Mouse (Mus musculus): ENCODE measurements at regions not wholly inside any gene's neighbourhood (a gene's known extent, or its start where the extent isn't known, plus 50 kb on each side); places are given as distances from the start of the nearest gene placed in this dataset.
A peak's percentile ranks its signal among the peaks of the same experiment; 100 is the strongest.

- ATAC-seq (ENCODE audit: extremely low read depth, insufficient number of reproducible peaks, low FRiP score, poor library complexity, severe bottlenecking) = no peak
Observed at GRCm38 (mm10) chr2:74264963-74265362, 314.3 kb downstream of the Lnpk start.

GRCm38 (mm10) chr2:74257034-74257781 lies 322.0 kb downstream of the Lnpk start:
- no peaks in the 10 kb centered on the region for H3K9me3 ChIP-seq (replicated peaks)
- H3K27me3 ChIP-seq (ENCODE audit: insufficient read depth, low read length) = no peaks in the 10 kb centered on the region
- no peak for DNase-seq (ENCODE audit: low spot score)
- H3K4me3 ChIP-seq (ENCODE audit: low read depth, low read length) = no peak overlapping the region
- H3K4me1 ChIP-seq (ENCODE audit: insufficient read depth, low read depth, low read length) = no peaks in the 10 kb centered on the region
- H3K36me3 ChIP-seq (replicated peaks) = no peaks in the 10 kb centered on the region
- ATAC-seq (ENCODE audit: extremely low read depth, insufficient number of reproducible peaks, low FRiP score, poor library complexity, severe bottlenecking) = no peak
- TF ChIP-seq GATA1 (IDR thresholded peaks at IDR 0.05; ENCODE audit: borderline replicate concordance, low read length) (no peak), POLR2AphosphoS5 (IDR thresholded peaks at IDR 0.05; ENCODE audit: insufficient replicate concordance, low read depth, low read length) (no peak), TAL1 (conservative IDR thresholded peaks at IDR 0.05; ENCODE audit: low read depth, low read length) (no peak), CTCF (IDR thresholded peaks at IDR 0.05; ENCODE audit: low read depth, low read length) (no peak), GATA2 (IDR thresholded peaks at IDR 0.05; ENCODE audit: borderline replicate concordance, low read depth, low read length) (no peak)

More at GRCm38 (mm10) chr2:74264963-74265362, 314.3 kb downstream of the Lnpk start:
- TF ChIP-seq POLR2AphosphoS5 (IDR thresholded peaks at IDR 0.05; ENCODE audit: insufficient replicate concordance, low read depth, low read length) = no peak
- TF ChIP-seq GATA2 (IDR thresholded peaks at IDR 0.05; ENCODE audit: borderline replicate concordance, low read depth, low read length) = no peak
- TF ChIP-seq TAL1 (conservative IDR thresholded peaks at IDR 0.05; ENCODE audit: low read depth, low read length) = no peak
- TF ChIP-seq GATA1 (IDR thresholded peaks at IDR 0.05; ENCODE audit: borderline replicate concordance, low read length) = no peak
- TF ChIP-seq CTCF (IDR thresholded peaks at IDR 0.05; ENCODE audit: low read depth, low read length) = no peak
- H3K4me1 ChIP-seq (ENCODE audit: insufficient read depth, low read depth, low read length) = no peaks in the 10 kb centered on the region
- DNase-seq (ENCODE audit: low spot score) = no peak
- no peaks in the 10 kb centered on the region for H3K9me3 ChIP-seq (replicated peaks)
- H3K4me3 ChIP-seq (ENCODE audit: low read depth, low read length) = no peak overlapping the region
- H3K27me3 ChIP-seq (ENCODE audit: insufficient read depth, low read length) = no peaks in the 10 kb centered on the region
- H3K36me3 ChIP-seq (replicated peaks) = no peaks in the 10 kb centered on the region

- DNase-seq (ENCODE audit: low spot score) (no peak), ATAC-seq (ENCODE audit: extremely low read depth, insufficient number of reproducible peaks, low FRiP score, poor library complexity, severe bottlenecking) (no peak)
- Histone ChIP-seq H3K27me3 (ENCODE audit: insufficient read depth, low read length) (no peaks in the 10 kb centered on the region), H3K4me3 (ENCODE audit: low read depth, low read length) (no peak overlapping the region), H3K36me3 (replicated peaks) (no peaks in the 10 kb centered on the region), H3K4me1 (ENCODE audit: insufficient read depth, low read depth, low read length) (no peaks in the 10 kb centered on the region), H3K9me3 (replicated peaks) (no peaks in the 10 kb centered on the region)
- TF ChIP-seq GATA2 (IDR thresholded peaks at IDR 0.05; ENCODE audit: borderline replicate concordance, low read depth, low read length) = no peak
- TF ChIP-seq TAL1 (conservative IDR thresholded peaks at IDR 0.05; ENCODE audit: low read depth, low read length) = no peak
- TF ChIP-seq CTCF (IDR thresholded peaks at IDR 0.05; ENCODE audit: low read depth, low read length) = 0 out of 2 replicates have a peak, but pooled peaks have one; percentile 8
Observed at GRCm38 (mm10) chr2:74247521-74247920, 331.7 kb downstream of the Lnpk start.

GRCm38 (mm10) chr2:74246631-74247030 lies 332.6 kb downstream of the Lnpk start:
- no peaks in the 10 kb centered on the region for H3K27me3 ChIP-seq (ENCODE audit: insufficient read depth, low read length)
- H3K4me1 ChIP-seq (ENCODE audit: insufficient read depth, low read depth, low read length) = no peaks in the 10 kb centered on the region
- H3K36me3 ChIP-seq (replicated peaks) = no peaks in the 10 kb centered on the region
- no peak overlapping the region for H3K4me3 ChIP-seq (ENCODE audit: low read depth, low read length)
- DNase-seq (ENCODE audit: low spot score) (no peak), ATAC-seq (ENCODE audit: extremely low read depth, insufficient number of reproducible peaks, low FRiP score, poor library complexity, severe bottlenecking) (no peak)
- TF ChIP-seq GATA1 (IDR thresholded peaks at IDR 0.05; ENCODE audit: borderline replicate concordance, low read length) (no peak), POLR2AphosphoS5 (IDR thresholded peaks at IDR 0.05; ENCODE audit: insufficient replicate concordance, low read depth, low read length) (no peak), GATA2 (IDR thresholded peaks at IDR 0.05; ENCODE audit: borderline replicate concordance, low read depth, low read length) (no peak)
- H3K9me3 ChIP-seq (replicated peaks) = no peaks in the 10 kb centered on the region

GRCm38 (mm10) chr2:74244203-74244602 lies 333.1 kb upstream of the Atp5g3 start:
- no peaks in the 10 kb centered on the region for H3K36me3 ChIP-seq (replicated peaks)
- 0 out of 2 replicates have a peak, but pooled peaks cover 2% of the 10 kb centered on the region for H3K27me3 ChIP-seq (ENCODE audit: insufficient read depth, low read length)
- no peak for DNase-seq (ENCODE audit: low spot score)
- no peaks in the 10 kb centered on the region for H3K4me1 ChIP-seq (ENCODE audit: insufficient read depth, low read depth, low read length)
- no peak overlapping the region for H3K4me3 ChIP-seq (ENCODE audit: low read depth, low read length)
- ATAC-seq (ENCODE audit: extremely low read depth, insufficient number of reproducible peaks, low FRiP score, poor library complexity, severe bottlenecking) = no peak
- TF ChIP-seq GATA1 (IDR thresholded peaks at IDR 0.05; ENCODE audit: borderline replicate concordance, low read length) (no peak), POLR2AphosphoS5 (IDR thresholded peaks at IDR 0.05; ENCODE audit: insufficient replicate concordance, low read depth, low read length) (no peak), CTCF (IDR thresholded peaks at IDR 0.05; ENCODE audit: low read depth, low read length) (no peak), GATA2 (IDR thresholded peaks at IDR 0.05; ENCODE audit: borderline replicate concordance, low read depth, low read length) (no peak), TAL1 (conservative IDR thresholded peaks at IDR 0.05; ENCODE audit: low read depth, low read length) (no peak)
- H3K9me3 ChIP-seq (replicated peaks) = no peaks in the 10 kb centered on the region

GRCm38 (mm10) chr2:74243801-74244200 lies 332.7 kb upstream of the Atp5g3 start:
- no peak for ATAC-seq (ENCODE audit: extremely low read depth, insufficient number of reproducible peaks, low FRiP score, poor library complexity, severe bottlenecking)
- Histone ChIP-seq H3K4me3 (ENCODE audit: low read depth, low read length) (no peak overlapping the region), H3K36me3 (replicated peaks) (no peaks in the 10 kb centered on the region), H3K27me3 (ENCODE audit: insufficient read depth, low read length) (0 out of 2 replicates have a peak, but pooled peaks cover 2% of the 10 kb centered on the region), H3K9me3 (replicated peaks) (no peaks in the 10 kb centered on the region), H3K4me1 (ENCODE audit: insufficient read depth, low read depth, low read length) (no peaks in the 10 kb centered on the region)
- TF ChIP-seq TAL1 (conservative IDR thresholded peaks at IDR 0.05; ENCODE audit: low read depth, low read length) = no peak
- TF ChIP-seq CTCF (IDR thresholded peaks at IDR 0.05; ENCODE audit: low read depth, low read length) = no peak
- no peak for TF ChIP-seq GATA1 (IDR thresholded peaks at IDR 0.05; ENCODE audit: borderline replicate concordance, low read length)
- TF ChIP-seq GATA2 (IDR thresholded peaks at IDR 0.05; ENCODE audit: borderline replicate concordance, low read depth, low read length) = no peak
- no peak for TF ChIP-seq POLR2AphosphoS5 (IDR thresholded peaks at IDR 0.05; ENCODE audit: insufficient replicate concordance, low read depth, low read length)
- no peak for DNase-seq (ENCODE audit: low spot score)
